Mouse (Mus musculus) c-Kit-positive CD71-positive TER-119-negative erythroid progenitor cells, embryonic 14.5 days (primary cell): ENCODE results near the gene Lrrc27.

Experiments
- DNase-seq: peaks from one replicate; pipeline ENCODE4 v3.0.0-alpha.2; 2013; ENCODE audit warnings: low read depth

Lrrc27 gene

GRCm38 (mm10) chr7:139246086-139246485 lies 33.3 kb downstream of the Lrrc27 start:
- no peak for DNase-seq

DNA sequence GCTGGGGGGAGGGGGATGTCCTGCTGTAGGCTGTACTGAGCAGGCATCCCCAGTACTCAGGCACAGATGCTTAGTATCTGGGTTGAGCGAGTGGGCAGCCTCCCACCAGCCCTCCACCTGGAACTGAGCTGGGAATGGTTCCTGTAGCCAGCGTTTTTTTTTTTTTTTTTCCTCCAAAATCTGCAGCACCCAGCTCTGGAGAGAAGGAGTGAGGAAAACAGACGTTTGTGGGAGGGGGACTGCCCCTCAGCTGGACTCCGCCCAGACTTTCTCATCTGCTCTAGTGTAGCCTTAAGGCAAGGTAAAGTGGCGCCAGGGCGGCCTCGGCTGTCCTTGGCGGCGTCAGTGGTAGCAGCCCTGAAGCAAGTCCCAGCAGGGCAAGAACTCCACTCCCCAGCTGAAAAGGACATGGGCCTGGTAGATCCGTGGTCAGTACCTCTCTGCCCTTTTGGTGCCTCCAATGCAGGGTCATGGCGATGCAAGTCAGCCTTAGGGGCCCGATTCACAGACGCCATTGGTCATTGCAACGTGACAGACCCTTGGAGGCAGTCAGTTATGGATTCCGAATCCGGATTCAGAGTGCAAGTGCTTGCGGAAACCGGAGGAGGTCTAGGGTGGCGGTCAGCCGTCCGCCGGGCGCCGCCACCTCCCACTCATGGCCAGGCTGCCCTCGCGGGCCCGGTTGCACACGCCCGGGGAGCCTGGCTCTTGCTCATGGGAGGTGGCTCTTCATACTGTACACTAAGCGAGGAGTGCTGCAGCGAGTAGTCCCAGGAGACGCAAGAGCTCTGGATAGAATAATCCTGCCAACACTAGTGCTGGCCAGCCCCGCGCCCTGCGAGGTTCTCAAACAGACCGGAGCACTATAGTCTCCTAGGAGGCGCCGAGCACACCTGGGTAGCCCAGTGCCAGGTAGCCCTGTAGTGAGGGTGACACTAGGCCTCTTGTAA lies 34.4 kb downstream of the Lrrc27 start:
- DNase-seq: no peak

DNA sequence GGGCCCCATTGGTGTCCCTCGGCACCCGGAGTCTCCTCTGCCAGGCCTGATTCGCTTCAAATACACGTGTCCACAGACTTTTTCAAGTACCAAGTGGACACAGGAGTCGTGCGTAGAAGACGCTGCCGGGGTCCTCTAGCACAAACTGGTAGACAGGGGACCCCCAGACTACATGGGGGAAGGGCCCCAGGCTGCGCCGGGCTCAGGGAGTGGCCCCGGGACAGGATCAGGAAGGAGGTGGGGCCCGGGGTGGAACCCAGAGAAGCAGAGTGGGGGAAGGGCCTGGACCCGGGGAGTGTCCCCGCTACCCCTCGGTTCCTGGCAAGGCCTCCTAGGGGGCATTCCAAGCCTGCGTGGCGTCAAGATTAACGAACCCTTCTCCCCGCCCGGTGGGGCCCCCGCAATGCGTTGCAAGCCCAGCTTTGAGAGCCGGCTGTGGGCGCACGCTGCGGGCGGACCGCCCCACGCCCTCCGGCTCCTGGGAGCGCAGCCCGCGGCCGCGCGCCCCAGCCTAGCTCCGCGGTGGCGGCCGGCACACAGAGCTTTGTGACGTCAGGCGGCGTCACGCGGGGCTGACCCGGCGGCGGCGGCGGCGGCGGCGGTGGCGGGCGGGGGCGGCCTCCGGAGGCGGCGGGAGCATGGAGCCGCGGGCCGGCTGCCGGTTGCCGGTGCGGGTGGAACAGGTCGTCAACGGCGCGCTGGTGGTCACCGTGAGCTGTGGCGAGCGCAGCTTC lies 35.3 kb downstream of the Lrrc27 start, which contains the start of gene Pwwp2b:
Gene Pwwp2b (plus strand): TSS at position 602 of the 734 bp plus-strand sequence.
- DNase-seq: no peak

GRCm38 (mm10) chr7:139248615-139249405 lies 36.0 kb downstream of the Lrrc27 start:
- no peak for DNase-seq

DNA sequence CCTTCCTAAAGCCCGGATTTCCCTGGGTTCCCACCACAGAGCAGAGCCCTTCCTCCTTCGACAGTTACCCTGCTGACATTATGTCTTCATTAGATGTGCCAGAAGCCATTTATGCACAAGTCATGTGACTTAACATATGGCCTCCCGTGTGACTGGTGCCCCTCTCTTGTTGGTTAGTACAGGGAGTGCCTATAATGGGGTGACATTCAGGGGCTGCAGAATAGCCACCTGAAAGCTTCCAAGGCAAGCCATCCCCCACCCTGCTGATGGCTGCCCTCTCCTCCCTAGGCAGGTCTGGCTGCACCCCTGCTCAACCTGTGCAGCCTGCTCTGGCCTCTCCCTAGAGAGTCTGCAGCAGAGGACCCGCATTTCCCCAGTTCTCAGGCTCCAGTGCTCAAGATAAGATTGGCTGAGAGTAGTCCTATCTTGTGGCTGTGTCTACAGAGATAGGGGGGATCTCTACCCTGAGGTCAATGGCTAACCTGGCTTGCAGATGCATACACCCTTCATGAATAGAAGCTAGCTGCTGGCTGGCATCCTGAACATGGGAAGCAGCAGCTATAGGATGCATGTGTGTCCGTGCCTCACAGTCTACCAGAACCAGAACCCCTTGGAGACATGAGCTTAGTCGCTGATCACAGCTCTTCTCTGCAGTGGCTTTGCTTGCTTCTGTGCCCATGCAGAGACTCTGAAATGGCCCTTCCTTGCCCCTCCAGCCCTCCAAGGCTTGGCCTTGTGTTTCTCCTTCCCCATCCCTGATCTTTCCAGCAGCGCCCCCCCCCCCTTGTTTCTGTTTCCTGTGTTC lies 36.8 kb downstream of the Lrrc27 start:
- DNase-seq: no peak

DNA sequence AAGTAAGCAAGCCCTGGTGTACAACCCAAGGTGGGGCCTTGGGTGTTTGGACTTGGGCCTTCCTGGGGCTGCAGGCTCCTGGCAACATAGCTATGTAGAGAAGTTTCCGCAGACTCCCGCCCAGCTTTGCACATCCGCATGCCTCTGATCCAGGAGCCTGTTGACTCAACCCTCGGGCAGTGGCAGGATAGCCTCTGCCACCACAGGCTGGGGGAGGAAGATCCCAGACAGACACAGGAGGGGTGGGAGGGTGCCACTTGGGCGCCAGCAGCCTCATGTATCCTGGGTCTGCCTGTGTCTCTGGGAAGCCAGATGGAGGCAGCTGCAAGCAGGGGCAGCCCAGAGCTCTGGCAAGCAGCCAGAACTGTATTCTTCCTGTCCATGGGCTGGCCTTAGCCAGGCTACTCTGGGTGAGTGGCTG lies 39.1 kb downstream of the Lrrc27 start:
- DNase-seq: no peak

GRCm38 (mm10) chr7:139252566-139252965 lies 39.8 kb downstream of the Lrrc27 start:
- DNase-seq: no peak

DNA sequence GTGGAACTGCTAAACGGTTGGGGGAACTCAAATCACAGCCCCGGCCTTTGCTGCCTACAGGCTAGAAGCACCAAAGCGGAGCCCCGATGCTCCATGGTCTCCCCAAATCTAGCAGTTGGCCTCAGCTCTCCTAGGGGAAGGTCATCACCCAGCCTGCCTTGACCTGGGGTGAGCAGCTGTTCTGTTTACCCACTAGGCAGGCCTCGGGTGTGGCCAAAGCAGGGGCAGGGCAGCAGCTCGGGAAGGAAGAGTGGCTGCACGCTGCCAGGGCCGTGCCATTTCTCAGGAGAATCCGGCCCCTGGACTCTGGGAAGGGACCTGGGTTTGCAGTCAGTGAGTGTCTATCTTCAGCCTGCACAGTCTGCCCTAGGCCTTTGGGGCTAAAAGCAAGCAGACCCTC lies 40.2 kb downstream of the Lrrc27 start:
- DNase-seq: no peak

- no peak for DNase-seq
Observed at GRCm38 (mm10) chr7:139253462-139253861, 40.7 kb downstream of the Lrrc27 start.

GRCm38 (mm10) chr7:139254626-139255025 lies 41.8 kb downstream of the Lrrc27 start:
- DNase-seq: no peak

DNA sequence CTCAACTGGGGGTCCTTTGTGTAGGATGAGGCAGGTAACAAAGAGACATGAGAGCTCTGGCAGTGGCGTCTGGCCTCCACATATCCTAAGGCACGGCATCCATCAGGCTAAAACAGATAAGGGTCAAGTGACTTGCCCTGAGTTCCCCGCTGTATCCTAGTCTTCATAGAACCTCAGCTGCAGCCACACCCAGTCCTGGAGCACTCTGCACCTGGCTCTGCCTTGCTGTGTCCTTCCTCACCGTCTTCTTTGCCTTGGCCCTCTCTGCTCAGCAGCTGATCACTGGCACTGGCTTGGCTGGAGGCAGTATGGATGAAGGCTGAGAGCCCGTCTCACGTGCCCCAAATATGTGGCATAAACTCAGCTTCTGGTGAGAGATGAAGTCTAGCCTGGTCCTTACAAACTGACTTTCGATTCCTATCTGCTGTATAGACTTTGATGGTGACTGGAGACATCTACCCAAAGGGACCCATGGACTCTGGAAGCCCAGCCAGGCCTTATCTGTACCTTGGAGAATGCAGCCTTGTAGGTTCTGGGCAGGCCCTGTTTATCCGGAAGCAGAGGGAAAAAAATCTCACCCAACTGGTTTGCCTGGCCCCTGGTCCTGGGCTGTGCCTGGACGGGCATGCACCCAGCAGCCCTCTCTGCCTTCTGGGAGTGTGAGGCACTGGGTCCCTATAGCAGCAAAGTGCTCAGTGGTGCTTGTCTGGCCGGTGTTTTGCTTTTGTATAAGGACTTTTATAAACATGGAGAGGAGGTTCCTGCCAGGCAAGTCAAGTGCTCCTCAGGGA lies 45.2 kb downstream of the Lrrc27 start:
- DNase-seq: no peak

- no peak for DNase-seq
Observed at GRCm38 (mm10) chr7:139264337-139264736, 51.5 kb downstream of the Lrrc27 start.

DNA sequence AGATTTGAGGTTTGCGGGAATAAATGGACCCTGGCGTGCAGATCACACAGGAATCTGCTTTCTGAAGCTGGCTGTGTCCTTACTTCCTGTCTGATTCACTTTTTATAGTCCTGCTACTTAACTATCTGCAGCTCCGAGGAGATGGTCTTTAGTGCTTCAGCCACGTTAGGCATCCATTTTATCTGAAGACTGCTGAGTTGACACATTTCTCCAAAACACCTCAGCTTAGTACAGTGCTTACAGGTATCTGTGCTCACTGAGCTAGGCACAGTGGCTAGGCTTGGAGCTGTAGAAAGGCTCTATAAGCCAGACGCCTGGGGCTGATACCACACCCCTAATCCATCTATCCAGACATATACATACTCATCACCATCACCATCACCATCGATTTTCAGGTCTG lies 52.8 kb downstream of the Lrrc27 start:
- no peak for DNase-seq

- no peak for DNase-seq
Observed at GRCm38 (mm10) chr7:139266431-139266830, 53.6 kb downstream of the Lrrc27 start.

DNA sequence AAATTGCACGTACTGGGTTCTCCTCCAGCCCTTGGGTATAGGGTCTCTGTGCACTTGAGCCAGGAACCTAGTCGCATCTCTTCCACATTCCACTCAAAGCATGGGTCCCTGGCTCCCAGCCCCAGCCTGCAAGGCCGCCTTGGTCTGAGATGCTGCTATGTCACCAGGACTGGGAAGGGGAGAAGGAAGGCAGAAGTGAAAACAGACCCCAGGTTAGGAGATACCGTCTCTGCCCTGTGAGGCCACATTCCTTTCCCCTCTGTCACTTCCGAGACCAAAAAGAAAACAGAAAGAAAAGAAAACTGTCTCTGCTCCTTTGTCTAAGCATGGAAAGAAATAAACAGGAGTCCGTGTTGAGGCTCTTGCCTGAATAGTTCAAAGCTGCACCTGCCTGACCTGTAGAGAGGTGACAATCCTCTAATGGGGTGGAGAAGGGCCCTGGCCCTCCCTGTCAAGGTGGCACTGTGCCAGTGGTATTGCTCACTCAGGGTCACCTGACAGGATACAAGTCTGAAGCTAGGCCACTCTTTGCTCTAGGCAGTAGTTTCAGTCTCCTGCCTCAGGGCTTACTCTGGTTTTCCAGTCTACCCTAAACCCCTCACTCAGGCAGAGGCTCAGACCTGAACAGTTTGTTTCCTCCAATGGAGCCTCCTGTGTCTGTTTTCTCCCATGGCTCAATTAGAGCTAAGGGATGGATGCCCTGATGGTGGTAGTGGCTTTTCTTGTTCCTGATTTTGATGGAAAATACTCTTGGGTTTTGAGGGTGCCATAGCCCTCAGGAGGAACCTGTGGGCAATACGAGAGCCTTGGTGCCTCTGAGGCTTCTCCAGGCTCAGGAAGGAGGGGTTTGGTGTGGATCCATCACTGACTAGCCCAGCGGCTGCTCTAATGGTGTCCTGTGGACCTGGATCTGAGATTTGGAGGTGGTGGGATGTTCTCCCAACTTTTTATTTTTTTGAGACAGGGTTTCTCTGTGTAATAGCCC lies 54.4 kb downstream of the Lrrc27 start:
- DNase-seq: no peak

DNA sequence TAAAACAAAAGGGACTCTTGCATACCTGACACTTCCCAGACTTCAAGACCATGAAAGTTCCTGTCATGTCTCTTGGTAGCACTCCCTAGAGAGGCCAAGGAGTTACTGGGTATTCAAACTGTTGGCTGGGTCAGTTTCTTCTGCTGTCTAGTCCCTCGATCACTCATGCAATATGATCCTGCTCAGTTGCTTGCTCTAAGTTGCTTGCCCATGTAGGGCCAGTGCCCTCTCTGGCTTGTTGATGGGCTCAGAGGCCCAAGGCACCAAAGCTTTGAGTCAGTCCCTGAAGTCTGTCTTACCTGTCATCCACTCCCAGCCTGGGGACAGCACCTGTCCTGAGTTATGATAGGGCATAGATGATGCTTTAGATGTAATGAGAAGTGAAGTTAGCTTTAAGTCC lies 58.0 kb downstream of the Lrrc27 start:
- DNase-seq: no peak

DNA sequence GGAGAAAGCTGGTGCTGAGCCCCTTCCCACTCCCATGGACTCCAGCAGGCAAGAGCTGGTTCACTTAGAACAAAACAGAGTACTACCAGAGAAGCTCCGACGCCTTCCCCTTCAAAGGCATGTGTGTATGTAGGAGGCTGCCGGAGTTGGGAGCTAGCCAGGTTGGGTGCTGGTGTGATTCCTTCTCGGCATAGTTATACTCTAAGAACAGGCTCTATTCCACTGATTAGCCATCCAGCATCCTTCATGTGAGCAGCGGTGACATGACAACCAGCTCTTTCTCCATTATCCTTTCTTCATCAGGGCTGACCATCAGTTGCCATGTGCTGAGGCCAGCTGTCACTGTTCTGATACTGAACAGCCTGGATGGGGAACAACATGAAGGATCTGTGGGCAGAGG lies 59.1 kb downstream of the Lrrc27 start:
- DNase-seq: no peak

DNA sequence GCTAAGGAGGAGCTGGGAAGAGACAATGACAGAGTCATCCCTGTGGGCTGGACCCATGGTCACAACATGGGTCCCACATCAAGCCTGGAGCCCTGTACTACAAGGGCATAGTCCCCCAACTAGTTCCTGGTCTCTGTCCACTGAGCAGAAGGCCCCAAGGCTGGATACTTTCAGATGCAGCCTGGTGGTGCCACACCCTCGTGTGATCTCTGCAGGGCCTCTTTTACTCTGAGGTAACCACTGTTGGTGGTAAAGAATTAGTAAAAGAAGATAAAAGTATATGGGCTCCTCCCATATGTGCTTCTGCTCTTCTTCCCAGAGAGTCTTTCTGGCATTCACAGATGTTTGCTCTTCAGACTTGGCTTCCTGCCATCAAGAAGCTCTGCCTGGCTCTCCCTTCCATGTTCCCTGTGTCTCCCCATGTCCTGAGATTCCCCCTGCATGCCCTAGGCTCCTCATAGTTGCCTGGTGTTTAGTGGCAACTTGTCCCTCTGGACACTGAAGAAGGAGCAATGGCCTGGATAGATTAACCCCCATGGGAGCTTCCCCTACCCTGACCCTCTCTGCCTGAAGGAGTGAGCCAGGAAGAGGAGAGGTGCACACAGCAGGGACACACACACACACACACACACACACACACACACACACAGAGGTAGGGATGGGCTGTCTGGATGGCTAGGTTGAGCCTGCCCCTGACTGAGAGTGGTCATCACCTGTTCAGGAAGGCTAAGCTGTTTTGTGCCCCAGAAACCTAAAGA lies 60.0 kb downstream of the Lrrc27 start:
- no peak for DNase-seq

GRCm38 (mm10) chr7:139273397-139273719 lies 60.6 kb downstream of the Lrrc27 start:
- no peak for DNase-seq
